Mouse (Mus musculus) erythroblast, embryonic 14.5 days (primary cell): ENCODE results near the gene Tmem219.

Experiments used
- GATA1 ChIP-seq: IDR thresholded peaks from 2 replicates; pipeline ENCODE4 v1.6.1; 2012; ENCODE audit warnings: low read length, inconsistent platforms, mixed read lengths
- TAL1 ChIP-seq: IDR thresholded peaks from 3 replicates; pipeline ENCODE4 v1.6.1; 2012; ENCODE audit warnings: low read length, inconsistent platforms, mixed read lengths

DNA sequence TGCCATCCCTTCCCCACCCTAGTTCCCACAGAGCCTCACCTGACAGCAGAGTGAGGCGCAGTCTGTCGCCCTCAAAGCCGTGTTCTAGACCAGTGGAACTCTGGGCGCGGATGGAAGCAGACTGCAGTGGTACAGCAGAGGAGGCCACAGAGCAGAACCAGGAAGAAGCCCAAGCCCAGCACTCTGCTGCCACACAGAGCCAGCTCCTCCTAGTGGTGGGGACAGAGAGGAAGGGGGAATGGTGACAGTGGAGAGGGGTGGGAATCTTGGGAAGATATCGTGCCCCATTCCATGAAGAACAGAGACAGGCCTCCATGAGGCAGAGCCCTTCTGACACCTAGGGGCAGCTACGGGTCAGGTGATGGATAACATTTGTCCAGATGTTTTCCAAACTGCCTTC lies 33.9 kb downstream of the Tmem219 start:
- no peak for TF ChIP-seq TAL1
- no peak for TF ChIP-seq GATA1
